Mouse (Mus musculus) limb, embryonic 13.5 days (tissue): ENCODE data around the gene Tle3. TPM values are rescaled to one million over a fixed set of nuclear protein-coding genes. Genes with fewer than 3 reads are reported as not detected.

ENCODE experiments used
- ATAC-seq: fragments of 200-750 bp; cut with Nextera tagmentation; 2 replicates; pipeline ENCODE4 v1.8.0; 2017; ENCODE audit warnings: low read depth, moderate number of reproducible peaks, moderate TSS enrichment; ENCODE audit not compliant: low FRiP score
- H3K27ac ChIP-seq: fragments of 300-500 bp; sonication (generic); 2 replicates; pipeline ENCODE4 v1.5.1; 2015; ENCODE audit warnings: inconsistent platforms, mild to moderate bottlenecking, moderate library complexity
- H3K27me3 ChIP-seq: fragments of 300-500 bp; sonication (generic); 2 replicates; pipeline ENCODE4 v1.6.1; 2015; ENCODE audit warnings: mild to moderate bottlenecking, inconsistent platforms
- H3K36me3 ChIP-seq: fragments of 300-500 bp; sonication (generic); 2 replicates; pipeline ENCODE4 v1.6.1; 2015; ENCODE audit warnings: inconsistent platforms, mild to moderate bottlenecking, moderate library complexity
- H3K4me1 ChIP-seq: fragments of 300-500 bp; sonication (generic); 2 replicates; pipeline ENCODE4 v1.6.1; 2015; ENCODE audit warnings: inconsistent platforms
- H3K4me2 ChIP-seq: fragments of 300-500 bp; sonication (generic); replicated peaks from 2 replicates; pipeline ENCODE4 v1.6.1; 2015; ENCODE audit warnings: inconsistent platforms, mild to moderate bottlenecking, moderate library complexity
- H3K4me3 ChIP-seq: fragments of 300-500 bp; sonication (generic); 2 replicates; pipeline ENCODE4 v1.5.1; 2015; ENCODE audit warnings: moderate library complexity, mild to moderate bottlenecking, inconsistent platforms
- H3K9ac ChIP-seq: fragments of 300-500 bp; sonication (generic); 2 replicates; pipeline ENCODE4 v1.6.1; 2015; ENCODE audit warnings: mild to moderate bottlenecking, inconsistent platforms
- H3K9me3 ChIP-seq: fragments of 300-500 bp; sonication (generic); 2 replicates; pipeline ENCODE4 v1.6.1; 2016; ENCODE audit warnings: inconsistent platforms
- WGBS: fragments of 180-500 bp; shearing (Covaris S2); methylation state at CpG from one replicate; pipeline ENCODE4 v1.1.7; 2015; 5-methylcytosine and 5-hydroxymethylcytosine counted together
- polyA plus RNA-seq: library from polyadenylated mRNA; unstranded; fragments of >200 nt; fragmentation: Nextera tagmentation; extraction: Ambion mirVana; gene quantifications from 2 replicates; pipeline ENCODE4 v1.2.1, GENCODE M21; 2015

The Tle3 gene
- polyA plus RNA-seq, 1 experiment from 2014 or later = 50.6 TPM

DNA sequence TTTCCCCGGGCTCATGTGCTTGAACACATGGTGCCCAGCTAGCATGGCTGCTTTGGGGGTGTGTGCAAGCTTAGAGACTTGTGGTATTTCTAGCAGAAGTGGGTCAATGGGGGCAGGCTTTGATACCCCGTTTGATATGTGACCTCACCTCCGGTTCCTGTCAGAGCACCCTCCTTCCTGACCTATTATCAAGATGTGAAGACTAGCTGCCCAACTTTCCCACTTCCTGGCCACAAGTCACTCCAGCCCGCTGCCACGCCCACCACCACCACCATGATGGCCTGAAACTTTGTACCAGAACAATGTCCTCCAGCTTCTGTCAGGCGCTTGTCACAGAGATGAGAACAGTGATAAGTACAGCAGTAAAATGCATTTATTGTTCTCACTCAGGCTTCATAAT lies 54.9 kb downstream of the Tle3 start:
- 82% methylated on average over 6 of the region's 6 CpGs for WGBS
- Histone ChIP-seq H3K4me2 (no peak overlapping the region), H3K4me1 (no peaks in the 10 kb centered on the region), H3K9me3 (no peaks in the 10 kb centered on the region; the same call in 1 of the 2 replicates), H3K36me3 (no peaks in the 10 kb centered on the region), H3K27ac (no peak overlapping the region), H3K27me3 (peaks cover 2% of the 10 kb centered on the region; the same call in 1 of the 2 replicates), H3K9ac (no peak overlapping the region), H3K4me3 (no peak overlapping the region)
- no peak for ATAC-seq

- Histone ChIP-seq H3K36me3 (no peaks in the 10 kb centered on the region), H3K27ac (no peak overlapping the region), H3K9ac (no peak overlapping the region), H3K9me3 (no peaks in the 10 kb centered on the region), H3K4me3 (no peak overlapping the region), H3K4me1 (no peaks in the 10 kb centered on the region), H3K4me2 (no peak overlapping the region), H3K27me3 (peaks cover 2% of the 10 kb centered on the region; the same call in 1 of the 2 replicates)
- WGBS = 88% methylated on average over 3 of the region's 3 CpGs
- no peak for ATAC-seq
These were observed 55.7 kb downstream of the Tle3 start for GRCm38 (mm10) chr9:61427901-61428300.

DNA sequence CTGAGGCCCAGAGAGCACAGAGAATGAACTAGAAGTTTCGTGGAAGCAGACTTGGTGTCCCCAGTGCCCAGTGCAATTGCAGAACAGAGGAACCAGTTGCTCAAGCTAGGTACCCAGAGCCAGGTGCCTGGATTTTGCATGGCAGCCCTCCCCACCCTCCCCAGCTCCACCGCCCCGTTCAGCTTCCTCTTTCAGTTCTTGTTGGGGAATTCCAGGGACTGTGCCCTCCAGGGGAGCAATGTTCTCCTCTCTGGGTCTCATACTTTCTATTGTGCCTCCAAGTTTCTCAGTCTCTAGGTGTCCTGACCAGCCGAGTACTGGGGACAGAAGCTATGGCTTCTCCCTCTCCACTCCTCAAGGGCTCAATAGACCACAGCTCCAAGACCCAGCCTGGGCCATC lies 59.7 kb downstream of the Tle3 start:
- Histone ChIP-seq H3K4me3 (no peak overlapping the region), H3K4me1 (peaks cover 10% of the 10 kb centered on the region), H3K4me2 (no peak overlapping the region), H3K36me3 (no peaks in the 10 kb centered on the region), H3K9me3 (no peaks in the 10 kb centered on the region), H3K9ac (no peak overlapping the region), H3K27me3 (no peaks in the 10 kb centered on the region), H3K27ac (no peak overlapping the region)
- no peak for ATAC-seq
- WGBS = 88% methylated on average over 4 of the region's 4 CpGs

DNA sequence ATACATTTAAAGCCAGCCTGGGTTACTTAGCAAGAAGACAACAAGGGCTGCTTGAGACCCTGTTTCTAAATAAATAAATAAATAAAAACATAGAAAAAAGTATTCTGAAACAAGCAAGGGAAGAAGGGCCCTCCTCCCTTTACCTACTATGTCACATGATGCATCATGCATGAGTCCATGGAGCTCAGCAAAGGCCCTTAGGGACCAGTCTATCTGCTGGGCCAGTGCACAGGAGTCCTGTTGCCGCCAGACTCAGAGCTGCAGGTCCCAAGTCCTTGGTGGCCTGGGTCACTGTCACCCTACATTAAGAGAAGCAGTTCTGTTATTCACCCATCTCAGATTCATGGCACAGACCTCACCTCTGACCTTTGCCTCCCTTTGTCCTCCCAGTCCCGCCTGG lies 61.0 kb downstream of the Tle3 start:
- WGBS = 84% methylated on average over 2 of the region's 2 CpGs
- Histone ChIP-seq H3K9me3 (no peaks in the 10 kb centered on the region), H3K9ac (no peak overlapping the region), H3K27ac (no peak overlapping the region), H3K4me3 (no peak overlapping the region), H3K4me2 (no peak overlapping the region), H3K36me3 (no peaks in the 10 kb centered on the region), H3K27me3 (no peaks in the 10 kb centered on the region; the same call in 1 of the 2 replicates), H3K4me1 (peaks cover 10% of the 10 kb centered on the region)
- ATAC-seq = no peak

- Histone ChIP-seq H3K27ac (no peak overlapping the region), H3K36me3 (no peaks in the 10 kb centered on the region), H3K9ac (no peak overlapping the region), H3K4me3 (no peak overlapping the region), H3K9me3 (no peaks in the 10 kb centered on the region), H3K4me1 (peaks cover 10% of the 10 kb centered on the region), H3K4me2 (no peak overlapping the region), H3K27me3 (peaks cover 6% of the 10 kb centered on the region)
- no peak for ATAC-seq
- 49% methylated on average over 11 of the region's 11 CpGs for WGBS
These were observed 61.9 kb downstream of the Tle3 start for GRCm38 (mm10) chr9:61434062-61434461.

DNA sequence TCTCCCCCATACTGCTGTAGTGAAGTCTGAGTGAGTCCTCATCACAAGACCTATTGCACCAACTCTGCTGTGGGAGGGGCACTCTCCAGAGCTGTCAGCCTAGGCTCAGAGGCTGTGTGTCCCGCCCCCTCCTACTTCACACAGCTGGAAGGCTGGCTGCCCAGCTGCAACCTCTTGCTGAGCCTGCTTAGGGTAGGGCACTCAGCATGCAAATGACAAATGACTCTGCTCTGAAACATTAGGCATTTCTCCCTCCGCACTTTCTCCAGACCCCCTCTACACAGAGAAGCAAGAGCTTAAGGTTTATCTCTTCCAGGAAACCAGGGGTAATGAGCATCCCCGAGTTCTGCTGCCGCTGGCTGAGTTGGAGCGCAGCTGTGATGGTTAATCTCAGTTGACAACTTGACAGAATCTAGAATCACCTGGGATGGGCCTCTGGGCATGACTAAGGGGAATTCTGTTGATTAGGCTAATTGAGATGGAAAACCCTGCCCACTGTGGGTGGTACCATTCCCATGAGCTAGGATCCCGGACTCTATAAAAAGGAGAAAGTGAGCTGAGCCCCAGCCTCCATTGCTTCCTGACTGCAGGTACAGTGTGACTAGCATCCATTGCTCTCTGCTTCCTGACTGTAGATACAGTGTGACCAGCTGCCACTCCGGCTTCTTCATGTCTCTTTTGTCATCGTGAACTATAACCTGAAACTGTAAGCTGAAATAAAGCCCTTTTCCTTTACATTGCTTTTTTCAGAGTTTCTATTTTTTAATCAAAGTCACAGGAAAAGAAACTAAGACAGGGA lies 63.2 kb downstream of the Tle3 start:
- Histone ChIP-seq H3K4me3 (no peak overlapping the region), H3K4me2 (no peak overlapping the region), H3K27ac (no peak overlapping the region), H3K4me1 (peaks cover 10% of the 10 kb centered on the region), H3K36me3 (no peaks in the 10 kb centered on the region), H3K9ac (no peak overlapping the region), H3K9me3 (no peaks in the 10 kb centered on the region), H3K27me3 (peaks cover 15% of the 10 kb centered on the region)
- ATAC-seq = peak; percentile 60; the same call in 1 of the 2 replicates
- WGBS = 29% methylated on average over 8 of the region's 8 CpGs

DNA sequence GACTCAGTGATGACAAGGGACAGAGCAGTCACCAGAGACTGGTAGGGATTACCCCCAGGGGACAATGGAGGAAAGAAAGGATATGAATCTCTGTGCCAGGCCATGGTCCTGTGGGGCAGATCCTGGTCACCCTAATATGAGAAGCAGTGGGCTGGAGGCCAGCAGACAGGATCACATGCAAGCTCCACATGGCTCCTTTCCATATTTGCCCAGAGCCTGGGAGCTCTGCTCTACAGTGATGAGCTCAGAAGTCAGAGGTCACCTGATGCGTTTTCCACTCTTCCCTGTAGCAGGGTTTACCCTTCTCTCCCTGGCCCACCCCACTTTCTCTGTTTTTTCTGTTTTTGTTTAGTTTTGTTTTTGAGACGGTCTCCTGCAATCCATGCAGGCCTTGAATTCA lies 63.9 kb downstream of the Tle3 start:
- 72% methylated on average over 2 of the region's 2 CpGs for WGBS
- Histone ChIP-seq H3K4me1 (peaks cover 16% of the 10 kb centered on the region), H3K4me2 (no peak overlapping the region), H3K9me3 (no peaks in the 10 kb centered on the region), H3K27ac (no peak overlapping the region), H3K9ac (no peak overlapping the region), H3K4me3 (no peak overlapping the region), H3K27me3 (peaks cover 15% of the 10 kb centered on the region), H3K36me3 (no peaks in the 10 kb centered on the region)
- no peak for ATAC-seq

DNA sequence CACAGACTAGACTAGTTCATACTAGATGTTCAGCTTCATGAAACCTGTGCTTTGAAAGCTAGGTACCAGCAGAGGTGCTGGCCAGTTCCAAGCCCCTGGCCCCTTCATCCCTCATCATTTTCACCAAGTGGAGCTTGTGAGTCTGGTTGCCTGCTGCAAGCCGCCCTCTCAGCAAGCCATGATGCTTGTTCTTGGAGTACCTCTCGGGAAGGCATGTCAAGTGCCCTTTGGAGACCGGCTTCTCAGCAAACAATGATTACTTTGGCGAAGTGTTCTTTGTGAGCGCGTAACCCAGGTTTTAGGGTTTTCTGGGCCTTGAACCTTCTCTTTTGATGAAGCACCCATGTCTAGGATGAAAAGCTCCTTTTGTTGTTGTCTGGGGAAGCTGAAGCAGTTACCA lies 64.6 kb downstream of the Tle3 start:
- WGBS = 90% methylated on average over 6 of the region's 6 CpGs
- H3K36me3 ChIP-seq = no peaks in the 10 kb centered on the region
- peaks cover 22% of the 10 kb centered on the region for H3K4me1 ChIP-seq
- H3K27ac ChIP-seq = no peak overlapping the region
- no peak for ATAC-seq
- H3K27me3 ChIP-seq = peaks cover 15% of the 10 kb centered on the region
- no peak overlapping the region for H3K4me2 ChIP-seq
- no peak overlapping the region for H3K4me3 ChIP-seq
- no peaks in the 10 kb centered on the region for H3K9me3 ChIP-seq
- no peak overlapping the region for H3K9ac ChIP-seq

- 81% methylated on average over 6 of the region's 6 CpGs for WGBS
- Histone ChIP-seq H3K9me3 (no peaks in the 10 kb centered on the region), H3K27me3 (peaks cover 20% of the 10 kb centered on the region), H3K9ac (no peak overlapping the region), H3K36me3 (no peaks in the 10 kb centered on the region), H3K27ac (no peak overlapping the region), H3K4me2 (no peak overlapping the region), H3K4me1 (peaks cover 41% of the 10 kb centered on the region), H3K4me3 (no peak overlapping the region)
- no peak for ATAC-seq
These were observed 66.9 kb downstream of the Tle3 start for GRCm38 (mm10) chr9:61439092-61439491.

- H3K27me3 ChIP-seq = peaks cover 20% of the 10 kb centered on the region
- ATAC-seq = no peak
- peaks cover 38% of the 10 kb centered on the region for H3K4me1 ChIP-seq
- WGBS = 69% methylated on average over 2 of the region's 2 CpGs
- no peaks in the 10 kb centered on the region for H3K9me3 ChIP-seq
- no peak overlapping the region for H3K27ac ChIP-seq
- H3K4me2 ChIP-seq = no peak overlapping the region
- H3K4me3 ChIP-seq = no peak overlapping the region
- no peaks in the 10 kb centered on the region for H3K36me3 ChIP-seq
- no peak overlapping the region for H3K9ac ChIP-seq
These were observed 67.8 kb downstream of the Tle3 start for GRCm38 (mm10) chr9:61439979-61440378.

GRCm38 (mm10) chr9:61441206-61441913 lies 69.2 kb downstream of the Tle3 start:
- H3K4me3 ChIP-seq = no peak overlapping the region
- no peak overlapping the region for H3K9ac ChIP-seq
- 11% methylated on average over 11 of the region's 11 CpGs for WGBS
- peaks cover 20% of the 10 kb centered on the region for H3K27me3 ChIP-seq
- H3K4me2 ChIP-seq = peak overlapping the region; percentile 21; the same call in 1 of the 2 replicates
- no peaks in the 10 kb centered on the region for H3K36me3 ChIP-seq
- ATAC-seq = peak; percentile 9; the same call in 1 of the 2 replicates
- H3K9me3 ChIP-seq = no peaks in the 10 kb centered on the region
- H3K27ac ChIP-seq = peak overlapping the region; percentile 7; the same call in 1 of the 2 replicates
- peaks cover 43% of the 10 kb centered on the region for H3K4me1 ChIP-seq

GRCm38 (mm10) chr9:61442951-61443630 lies 70.9 kb downstream of the Tle3 start:
- H3K36me3 ChIP-seq = no peaks in the 10 kb centered on the region
- no peak for ATAC-seq
- 45% methylated on average over 5 of the region's 5 CpGs for WGBS
- no peak overlapping the region for H3K27ac ChIP-seq
- H3K27me3 ChIP-seq = peaks cover 32% of the 10 kb centered on the region; the same call in 1 of the 2 replicates
- no peak overlapping the region for H3K4me2 ChIP-seq
- H3K9me3 ChIP-seq = no peaks in the 10 kb centered on the region
- H3K9ac ChIP-seq = no peak overlapping the region
- no peak overlapping the region for H3K4me3 ChIP-seq
- peaks cover 44% of the 10 kb centered on the region for H3K4me1 ChIP-seq
